Comparison of ENCODE assay signal across 9 mouse cellular contexts in genomic region chr8:10865415-10865821, GRCm38 (mm10).
DNase-seq lines count a peak whose midpoint lies in the region; ATAC-seq and TF ChIP-seq lines count a peak whose summit lies in the region.
"Had no signal": no experiment of that assay in that cellular context is flagged by ENCODE, and none has a peak within 500 bp of the region (broad histone marks: within the 10 kb centered on the region; RNA-seq: fewer than 3 reads in every experiment).

No protein-coding gene starts in this region.

- peak; percentile 16 for DNase-seq in neural tube, embryonic 11.5 days (ENCODE audit: low spot score)
- no peak for DNase-seq in neural tube, embryonic 10.5 days (ENCODE audit: extremely low spot score, low spot score)
- no peak for DNase-seq in forebrain, postnatal 0 days
- DNase-seq in liver, embryonic 11.5 days (ENCODE audit: low spot score) = no peak
- no peak for DNase-seq in cerebellum, postnatal 36 days
- no peak for DNase-seq in right cerebral cortex, postnatal 4 days
- DNase-seq in ovary, postnatal 36 days (ENCODE audit: low spot score) = no peak

- no peak overlapping the region for H3K9ac ChIP-seq in neural tube, embryonic 11.5 days (ENCODE audit: low read length)
- no peak overlapping the region for H3K9ac ChIP-seq in forebrain, postnatal 0 days
- H3K9ac ChIP-seq in liver, embryonic 11.5 days (ENCODE audit: low read depth, low read length) = no peak overlapping the region
- H3K9ac ChIP-seq in stomach, embryonic 16.5 days (ENCODE audit: low read length) = peak overlapping the region; percentile 9; the same call in 1 of the 2 replicates
- H3K9ac ChIP-seq: limb, embryonic 15.5 days had no signal

- no peak overlapping the region for H3K4me2 ChIP-seq in neural tube, embryonic 11.5 days (ENCODE audit: low read depth)
- H3K4me2 ChIP-seq in forebrain, postnatal 0 days (ENCODE audit: low read depth) = no peak overlapping the region
- H3K4me2 ChIP-seq in liver, embryonic 11.5 days = peak overlapping the region; percentile 23; the same call in 1 of the 2 replicates
- H3K4me2 ChIP-seq in stomach, embryonic 16.5 days (ENCODE audit: low read depth, low read length) = no peak overlapping the region
- H3K4me2 ChIP-seq: limb, embryonic 15.5 days had no signal

- H3K27me3 ChIP-seq in neural tube, embryonic 11.5 days (ENCODE audit: control insufficient read depth, insufficient read depth, low read length) = no peaks in the 10 kb centered on the region
- H3K27me3 ChIP-seq in forebrain, postnatal 0 days (ENCODE audit: insufficient read depth, low read length) = no peaks in the 10 kb centered on the region
- H3K27me3 ChIP-seq in liver, embryonic 11.5 days (replicated peaks; ENCODE audit: control insufficient read depth, insufficient read depth, low read length) = peaks cover 5% of the 10 kb centered on the region
- no peaks in the 10 kb centered on the region for H3K27me3 ChIP-seq in stomach, embryonic 16.5 days (ENCODE audit: control insufficient read depth, insufficient read depth, low read length)
- H3K27me3 ChIP-seq: limb, embryonic 15.5 days had no signal

- no peaks in the 10 kb centered on the region for H3K9me3 ChIP-seq in neural tube, embryonic 11.5 days (ENCODE audit: control insufficient read depth, low read length)
- no peaks in the 10 kb centered on the region for H3K9me3 ChIP-seq in forebrain, postnatal 0 days (ENCODE audit: low read length)
- no peaks in the 10 kb centered on the region for H3K9me3 ChIP-seq in liver, embryonic 11.5 days (ENCODE audit: control insufficient read depth, low read length)
- H3K9me3 ChIP-seq in stomach, embryonic 16.5 days (replicated peaks; ENCODE audit: control insufficient read depth, low read length) = no peaks in the 10 kb centered on the region
- H3K9me3 ChIP-seq: limb, embryonic 15.5 days had no signal

- whole genome bisulfite sequencing in neural tube, embryonic 11.5 days = 41% methylated on average over 8 of the region's 8 CpGs
- WGBS in forebrain, postnatal 0 days = 28% methylated on average over 8 of the region's 8 CpGs
- 40% methylated on average over 8 of the region's 8 CpGs for WGBS in liver, embryonic 11.5 days
- 26% methylated on average over 8 of the region's 8 CpGs for WGBS in stomach, embryonic 16.5 days

- TF ChIP-seq CTCF in forebrain, postnatal 0 days (IDR thresholded peaks at IDR 0.05; ENCODE audit: low read depth) = no peak

- no peaks in the 10 kb centered on the region for H3K36me3 ChIP-seq in neural tube, embryonic 11.5 days (ENCODE audit: control insufficient read depth, insufficient read depth, low read length)
- H3K36me3 ChIP-seq in forebrain, postnatal 0 days (ENCODE audit: insufficient read depth) = no peaks in the 10 kb centered on the region
- H3K36me3 ChIP-seq in liver, embryonic 11.5 days (ENCODE audit: control insufficient read depth, insufficient read depth, low read length) = no peaks in the 10 kb centered on the region
- H3K36me3 ChIP-seq in stomach, embryonic 16.5 days (ENCODE audit: control insufficient read depth, insufficient read depth, low read length) = no peaks in the 10 kb centered on the region
- H3K36me3 ChIP-seq: limb, embryonic 15.5 days had no signal

- H3K4me3 ChIP-seq in neural tube, embryonic 11.5 days (ENCODE audit: low read depth, low read length) = no peak overlapping the region
- no peak overlapping the region for H3K4me3 ChIP-seq in forebrain, postnatal 0 days (ENCODE audit: low read depth, low read length)
- H3K4me3 ChIP-seq in liver, embryonic 11.5 days (ENCODE audit: low read depth, low read length) = no peak overlapping the region
- no peak overlapping the region for H3K4me3 ChIP-seq in stomach, embryonic 16.5 days (replicated peaks; ENCODE audit: low read length)
- H3K4me3 ChIP-seq: limb, embryonic 15.5 days had no signal

- H3K27ac ChIP-seq in neural tube, embryonic 11.5 days (ENCODE audit: low read depth, low read length) = no peak overlapping the region
- H3K27ac ChIP-seq in forebrain, postnatal 0 days (ENCODE audit: low read depth, low read length) = no peak overlapping the region
- peak overlapping the region; percentile 10 for H3K27ac ChIP-seq in liver, embryonic 11.5 days (ENCODE audit: low read depth, low read length)
- peak overlapping the region; percentile 15; the same call in 1 of the 2 replicates for H3K27ac ChIP-seq in stomach, embryonic 16.5 days (ENCODE audit: low read length)
- H3K27ac ChIP-seq: limb, embryonic 15.5 days had no signal

- ATAC-seq in neural tube, embryonic 11.5 days (ENCODE audit: insufficient read depth, low FRiP score, low TSS enrichment) = no peak
- ATAC-seq in forebrain, postnatal 0 days = 0 out of 2 replicates have a peak, but pooled peaks have one; percentile 21
- ATAC-seq in liver, embryonic 11.5 days (replicated peaks; ENCODE audit: low FRiP score) = no peak
- no peak for ATAC-seq in stomach, embryonic 16.5 days (ENCODE audit: insufficient read depth, low FRiP score)

- peaks cover 4% of the 10 kb centered on the region; the same call in 1 of the 2 replicates for H3K4me1 ChIP-seq in neural tube, embryonic 11.5 days (ENCODE audit: control insufficient read depth, insufficient read depth, low read length)
- peaks cover 11% of the 10 kb centered on the region; the same call in 1 of the 2 replicates for H3K4me1 ChIP-seq in forebrain, postnatal 0 days (ENCODE audit: insufficient read depth)
- H3K4me1 ChIP-seq in liver, embryonic 11.5 days (replicated peaks; ENCODE audit: control insufficient read depth, insufficient read depth, low read length) = peaks cover 18% of the 10 kb centered on the region
- 0 out of 2 replicates have a peak, but pooled peaks cover 5% of the 10 kb centered on the region for H3K4me1 ChIP-seq in stomach, embryonic 16.5 days (ENCODE audit: control insufficient read depth, insufficient read depth, low read length)

Comparison
In these comparisons a context has a peak if more than half of its experiments do, and no peak if none do; other contexts are left out.
1. H3K27ac ChIP-seq: peak in liver, embryonic 11.5 days (single experiment) and stomach, embryonic 16.5 days (single experiment); none in neural tube, embryonic 11.5 days (single experiment) and forebrain, postnatal 0 days (single experiment).